ENCODE assay signal across 14 mouse cellular contexts in the genomic region with DNA sequence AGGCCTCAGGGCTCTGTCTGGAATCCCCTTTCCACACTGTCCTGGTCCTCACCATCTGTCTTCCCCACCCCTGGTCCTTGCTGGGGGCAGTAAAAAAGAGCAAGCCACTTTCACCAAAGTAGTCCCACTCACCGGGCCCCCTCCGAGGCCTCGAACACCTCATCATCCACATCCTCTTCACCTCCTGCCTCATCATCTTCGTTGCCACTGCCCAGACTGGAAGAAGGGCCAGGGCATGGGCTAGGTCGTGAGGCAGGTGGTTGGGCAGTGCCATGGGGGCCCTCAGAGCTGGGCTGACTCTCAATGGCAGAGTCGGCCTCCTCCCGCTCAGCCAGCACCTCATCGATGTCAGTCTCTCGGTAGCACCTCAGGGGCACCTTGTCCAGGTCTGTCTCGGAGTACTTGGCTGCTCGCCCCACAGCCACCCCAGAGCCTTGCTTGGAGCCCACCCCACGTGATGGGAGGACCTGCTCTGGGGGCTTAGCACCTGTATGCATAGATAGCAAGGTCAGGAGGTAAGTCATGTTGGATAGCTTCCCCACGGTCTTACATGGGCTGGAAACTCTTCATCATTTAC. TPM values are rescaled to one million over a fixed set of nuclear protein-coding genes. Genes with fewer than 3 reads are reported as not detected.
DNase-seq lines count a peak whose midpoint lies in the region; ATAC-seq and TF ChIP-seq lines count a peak whose summit lies in the region.
"Had no signal": no experiment of that assay in that cellular context is flagged by ENCODE, and none has a peak within 500 bp of the region (broad histone marks: within the 10 kb centered on the region; RNA-seq: fewer than 3 reads in every experiment).

No protein-coding gene starts in this region.

- TF ChIP-seq POLR2A in cerebellum, adult 2 months (IDR thresholded peaks at IDR 0.05; ENCODE audit: borderline replicate concordance, insufficient read depth, low read length) = no peak
- no peak for TF ChIP-seq POLR2A in cortical plate, adult 2 months (IDR thresholded peaks at IDR 0.05; ENCODE audit: extremely low read depth, insufficient read depth, low read length)

- peak overlapping the region; percentile 77 for H3K27ac ChIP-seq in forebrain, embryonic 12.5 days
- H3K27ac ChIP-seq in forebrain, embryonic 10.5 days = no peak overlapping the region
- peak overlapping the region; percentile 54 for H3K27ac ChIP-seq in cerebellum, adult 2 months (ENCODE audit: insufficient read depth, low read length)
- peak overlapping the region; percentile 73 for H3K27ac ChIP-seq in cortical plate, adult 2 months (ENCODE audit: insufficient read depth, low read length)
- no peak overlapping the region for H3K27ac ChIP-seq in midbrain, embryonic 11.5 days (ENCODE audit: low read depth, low read length)
- no peak overlapping the region for H3K27ac ChIP-seq in gastrocnemius, adult 2 months
- no peak overlapping the region for H3K27ac ChIP-seq in liver, embryonic 11.5 days (ENCODE audit: low read depth, low read length)
- H3K27ac ChIP-seq: heart, embryonic 10.5 days; limb, embryonic 15.5 days had no signal

- ATAC-seq in forebrain, embryonic 12.5 days (ENCODE audit: low FRiP score) = no peak
- ATAC-seq in midbrain, embryonic 11.5 days (ENCODE audit: low FRiP score) = no peak
- ATAC-seq in liver, embryonic 11.5 days (replicated peaks; ENCODE audit: low FRiP score) = no peak

- peaks cover 77% of the 10 kb centered on the region for H3K4me1 ChIP-seq in forebrain, embryonic 12.5 days
- peaks cover 66% of the 10 kb centered on the region for H3K4me1 ChIP-seq in forebrain, embryonic 10.5 days
- peaks cover 55% of the 10 kb centered on the region for H3K4me1 ChIP-seq in cerebellum, adult 2 months (ENCODE audit: control insufficient read depth, insufficient read depth, low read length)
- peaks cover 10% of the 10 kb centered on the region for H3K4me1 ChIP-seq in cortical plate, adult 2 months (ENCODE audit: control insufficient read depth, insufficient read depth, low read length)
- H3K4me1 ChIP-seq in midbrain, embryonic 11.5 days (ENCODE audit: control insufficient read depth, insufficient read depth, low read length) = peaks cover 46% of the 10 kb centered on the region
- H3K4me1 ChIP-seq in liver, embryonic 11.5 days (replicated peaks; ENCODE audit: control insufficient read depth, insufficient read depth, low read length) = peaks cover 22% of the 10 kb centered on the region

- H3K9ac ChIP-seq in forebrain, embryonic 12.5 days = peak overlapping the region; percentile 25; the same call in 1 of the 2 replicates
- H3K9ac ChIP-seq in midbrain, embryonic 11.5 days (ENCODE audit: low read length) = 0 out of 2 replicates have a peak overlapping the region, but pooled peaks have one; percentile 27
- H3K9ac ChIP-seq in liver, embryonic 11.5 days (ENCODE audit: low read depth, low read length) = no peak overlapping the region
- H3K9ac ChIP-seq: limb, embryonic 15.5 days had no signal

- no peak for DNase-seq in forebrain, embryonic 10.5 days (ENCODE audit: extremely low spot score, low spot score)
- peak; percentile 38 to 41 for DNase-seq in cerebellum, adult 2 months
- peak; percentile 67 for DNase-seq in midbrain, embryonic 11.5 days (ENCODE audit: low spot score, missing footprints)
- no peak for DNase-seq in gastrocnemius, adult 2 months
- no peak for DNase-seq in liver, embryonic 11.5 days (ENCODE audit: low spot score)
- no peak for DNase-seq in heart, adult 8-10 months (ENCODE audit: low spot score)
- DNase-seq: adrenal gland, adult 8-10 months; B cell, adult 2 months; kidney, adult 18-20 months; lung, adult 2 months had no signal

- H3K4me2 ChIP-seq in forebrain, embryonic 12.5 days = no peak overlapping the region
- no peak overlapping the region for H3K4me2 ChIP-seq in midbrain, embryonic 11.5 days
- no peak overlapping the region for H3K4me2 ChIP-seq in liver, embryonic 11.5 days
- H3K4me2 ChIP-seq: limb, embryonic 15.5 days had no signal

- intact Hi-C loops in gastrocnemius, adult 2 months (cut with DNase I) = no loop called here

- H3K9me3 ChIP-seq in forebrain, embryonic 12.5 days = no peaks in the 10 kb centered on the region
- H3K9me3 ChIP-seq in forebrain, embryonic 10.5 days = no peaks in the 10 kb centered on the region
- no peaks in the 10 kb centered on the region for H3K9me3 ChIP-seq in midbrain, embryonic 11.5 days (ENCODE audit: control insufficient read depth, low read length)
- H3K9me3 ChIP-seq in liver, embryonic 11.5 days (ENCODE audit: control insufficient read depth, low read length) = no peaks in the 10 kb centered on the region
- H3K9me3 ChIP-seq: heart, embryonic 10.5 days; limb, embryonic 15.5 days had no signal

- peaks cover 79% of the 10 kb centered on the region for H3K27me3 ChIP-seq in forebrain, embryonic 12.5 days
- H3K27me3 ChIP-seq in forebrain, embryonic 10.5 days (ENCODE audit: poor library complexity, severe bottlenecking) = peaks cover 93% of the 10 kb centered on the region
- no peaks in the 10 kb centered on the region for H3K27me3 ChIP-seq in cerebellum, adult 2 months (ENCODE audit: control insufficient read depth, insufficient read depth, low read length)
- peaks cover 41% of the 10 kb centered on the region for H3K27me3 ChIP-seq in midbrain, embryonic 11.5 days (ENCODE audit: control insufficient read depth, insufficient read depth, low read length)
- peaks cover 96% of the 10 kb centered on the region for H3K27me3 ChIP-seq in liver, embryonic 11.5 days (replicated peaks; ENCODE audit: control insufficient read depth, insufficient read depth, low read length)

- no peak overlapping the region for H3K4me3 ChIP-seq in forebrain, embryonic 12.5 days (replicated peaks)
- no peak overlapping the region for H3K4me3 ChIP-seq in forebrain, embryonic 10.5 days
- H3K4me3 ChIP-seq in cerebellum, adult 2 months (replicated peaks; ENCODE audit: insufficient read depth, low read depth, low read length) = no peak overlapping the region
- no peak overlapping the region; the same call in 1 of the 2 replicates for H3K4me3 ChIP-seq in cortical plate, adult 2 months (ENCODE audit: insufficient read depth, low read length)
- H3K4me3 ChIP-seq in midbrain, embryonic 11.5 days (ENCODE audit: low read depth, low read length) = no peak overlapping the region
- H3K4me3 ChIP-seq in gastrocnemius, adult 2 months = no peak overlapping the region
- no peak overlapping the region for H3K4me3 ChIP-seq in liver, embryonic 11.5 days (ENCODE audit: low read depth, low read length)
- H3K4me3 ChIP-seq: heart, embryonic 10.5 days; limb, embryonic 15.5 days had no signal

- no peaks in the 10 kb centered on the region for H3K36me3 ChIP-seq in forebrain, embryonic 12.5 days (replicated peaks)
- H3K36me3 ChIP-seq in forebrain, embryonic 10.5 days (replicated peaks) = no peaks in the 10 kb centered on the region
- no peaks in the 10 kb centered on the region for H3K36me3 ChIP-seq in midbrain, embryonic 11.5 days (ENCODE audit: control insufficient read depth, insufficient read depth, low read length)
- H3K36me3 ChIP-seq in liver, embryonic 11.5 days (ENCODE audit: control insufficient read depth, insufficient read depth, low read length) = no peaks in the 10 kb centered on the region
- H3K36me3 ChIP-seq: heart, embryonic 10.5 days; limb, embryonic 15.5 days had no signal

- TF ChIP-seq CTCF in cerebellum, adult 2 months (IDR thresholded peaks at IDR 0.05; ENCODE audit: borderline replicate concordance, insufficient read depth, low read depth, low read length) = no peak
- no peak for TF ChIP-seq CTCF in cortical plate, adult 2 months (IDR thresholded peaks at IDR 0.05; ENCODE audit: extremely low read depth, insufficient read depth, low read length)
- TF ChIP-seq CTCF in gastrocnemius, adult 2 months (IDR thresholded peaks at IDR 0.05) = no peak

- 82% methylated on average over 13 of the region's 13 CpGs for WGBS in forebrain, embryonic 12.5 days
- 82% methylated on average over 13 of the region's 13 CpGs for WGBS in forebrain, embryonic 10.5 days
- WGBS in cerebellum, adult 2 months = 52% methylated on average over 13 of the region's 13 CpGs
- WGBS in midbrain, embryonic 11.5 days = 80% methylated on average over 13 of the region's 13 CpGs
- WGBS in liver, embryonic 11.5 days = 70% methylated on average over 13 of the region's 13 CpGs

RNA-seq across cellular contexts. Expression of a gene that starts 3.9 kb away (rescaled TPM):
- 23.1 and 25.4 TPM in 2 replicates for polyA plus RNA-seq in forebrain, embryonic 12.5 days (2016; fragmentation: Nextera tagmentation; extraction: Ambion mirVana)
- polyA plus RNA-seq in forebrain, embryonic 10.5 days (2016; fragmentation: Nextera tagmentation; extraction: Ambion mirVana) = 2.8 and 2.9 TPM in 2 replicates
- 194 and 207 TPM in 2 replicates for polyA plus RNA-seq in cerebellum, adult 2 months (2012; rRNA removed)
- 617 and 701 TPM in 2 replicates for polyA plus RNA-seq in cortical plate, adult 2 months (2012; rRNA removed)
- 10.7 and 11.0 TPM in 2 replicates for polyA plus RNA-seq in midbrain, embryonic 11.5 days (2014; fragmentation: Nextera tagmentation; extraction: Ambion mirVana)
- under 1 TPM; 0.14 to 0.36 TPM for total RNA-seq in gastrocnemius, adult 2 months (2021)
- 11.9 and 12.4 TPM in 2 replicates for polyA plus RNA-seq in liver, embryonic 11.5 days (2014; fragmentation: Nextera tagmentation; extraction: Ambion mirVana)
- total RNA-seq in heart, adult 8-10 months (2022) = under 1 TPM; 0.35 to 0.86 (median 0.53) TPM

RNA-seq across cellular contexts. Expression of a gene that starts 4.9 kb away (rescaled TPM):
- 23.5 and 24.5 TPM in 2 replicates for polyA plus RNA-seq in forebrain, embryonic 12.5 days (2016; fragmentation: Nextera tagmentation; extraction: Ambion mirVana)
- 17.9 and 18.0 TPM in 2 replicates for polyA plus RNA-seq in forebrain, embryonic 10.5 days (2016; fragmentation: Nextera tagmentation; extraction: Ambion mirVana)
- polyA plus RNA-seq in cerebellum, adult 2 months (2012; rRNA removed) = 38.8 and 41.7 TPM in 2 replicates
- polyA plus RNA-seq in cortical plate, adult 2 months (2012; rRNA removed) = 42.8 and 42.9 TPM in 2 replicates
- 20.0 and 25.5 TPM in 2 replicates for polyA plus RNA-seq in midbrain, embryonic 11.5 days (2014; fragmentation: Nextera tagmentation; extraction: Ambion mirVana)
- total RNA-seq in gastrocnemius, adult 2 months (2021) = 1 to 10 TPM; 2.9 to 3.8 TPM
- polyA plus RNA-seq in liver, embryonic 11.5 days (2014; fragmentation: Nextera tagmentation; extraction: Ambion mirVana) = 15.7 and 16.4 TPM in 2 replicates
- total RNA-seq in heart, adult 8-10 months (2022) = 1 to 10 TPM; 4.0 to 6.4 (median 5.6) TPM

RNA-seq across cellular contexts. Expression of a gene that starts 15.4 kb away (rescaled TPM):
- polyA plus RNA-seq in forebrain, embryonic 12.5 days (2016; fragmentation: Nextera tagmentation; extraction: Ambion mirVana) = 226 TPM in 2 replicates
- 206 and 224 TPM in 2 replicates for polyA plus RNA-seq in forebrain, embryonic 10.5 days (2016; fragmentation: Nextera tagmentation; extraction: Ambion mirVana)
- polyA plus RNA-seq in cerebellum, adult 2 months (2012; rRNA removed) = 258 and 262 TPM in 2 replicates
- polyA plus RNA-seq in cortical plate, adult 2 months (2012; rRNA removed) = 233 and 235 TPM in 2 replicates
- polyA plus RNA-seq in midbrain, embryonic 11.5 days (2014; fragmentation: Nextera tagmentation; extraction: Ambion mirVana) = 215 and 221 TPM in 2 replicates
- 10 to 100 TPM; 58.2 to 67.6 TPM for total RNA-seq in gastrocnemius, adult 2 months (2021)
- polyA plus RNA-seq in liver, embryonic 11.5 days (2014; fragmentation: Nextera tagmentation; extraction: Ambion mirVana) = 151 and 153 TPM in 2 replicates
- total RNA-seq in heart, adult 8-10 months (2022) = 10 to 100 TPM; 76.5 to 91.0 (median 83.5) TPM

RNA-seq across cellular contexts. Expression of a gene that starts 17.8 kb away (rescaled TPM):
- 8.8 and 9.3 TPM in 2 replicates for polyA plus RNA-seq in forebrain, embryonic 12.5 days (2016; fragmentation: Nextera tagmentation; extraction: Ambion mirVana)
- 12.5 and 13.3 TPM in 2 replicates for polyA plus RNA-seq in forebrain, embryonic 10.5 days (2016; fragmentation: Nextera tagmentation; extraction: Ambion mirVana)
- 32.3 and 32.9 TPM in 2 replicates for polyA plus RNA-seq in cerebellum, adult 2 months (2012; rRNA removed)
- polyA plus RNA-seq in cortical plate, adult 2 months (2012; rRNA removed) = 35.9 and 40.5 TPM in 2 replicates
- polyA plus RNA-seq in midbrain, embryonic 11.5 days (2014; fragmentation: Nextera tagmentation; extraction: Ambion mirVana) = 4.3 and 5.5 TPM in 2 replicates
- total RNA-seq in gastrocnemius, adult 2 months (2021) = 1 to 10 TPM in 1 of 2 experiments, under 1 TPM in 1; 0.82 to 1.2 TPM
- polyA plus RNA-seq in liver, embryonic 11.5 days (2014; fragmentation: Nextera tagmentation; extraction: Ambion mirVana) = 21.9 and 25.4 TPM in 2 replicates
- 1 to 10 TPM; 3.7 to 4.5 (median 3.8) TPM for total RNA-seq in heart, adult 8-10 months (2022)

RNA-seq across cellular contexts. Expression of a gene that starts 19.0 kb away (rescaled TPM):
- 2.5 and 2.9 TPM in 2 replicates for polyA plus RNA-seq in forebrain, embryonic 12.5 days (2016; fragmentation: Nextera tagmentation; extraction: Ambion mirVana)
- polyA plus RNA-seq in forebrain, embryonic 10.5 days (2016; fragmentation: Nextera tagmentation; extraction: Ambion mirVana) = 3.8 and 3.9 TPM in 2 replicates
- polyA plus RNA-seq in cerebellum, adult 2 months (2012; rRNA removed) = 4.2 TPM in 2 replicates
- 2.4 and 2.8 TPM in 2 replicates for polyA plus RNA-seq in cortical plate, adult 2 months (2012; rRNA removed)
- 3.2 and 3.9 TPM in 2 replicates for polyA plus RNA-seq in midbrain, embryonic 11.5 days (2014; fragmentation: Nextera tagmentation; extraction: Ambion mirVana)
- total RNA-seq in gastrocnemius, adult 2 months (2021) = 1 to 10 TPM; 8.2 to 8.5 TPM
- 6.0 and 6.6 TPM in 2 replicates for polyA plus RNA-seq in liver, embryonic 11.5 days (2014; fragmentation: Nextera tagmentation; extraction: Ambion mirVana)
- total RNA-seq in heart, adult 8-10 months (2022) = 10 to 100 TPM; 17.9 to 22.3 (median 20.1) TPM

Comparison
In these comparisons a context has a peak if more than half of its experiments do, and no peak if none do; other contexts are left out.
1. H3K27ac ChIP-seq: peak in forebrain, embryonic 12.5 days (single experiment), cerebellum, adult 2 months (single experiment) and cortical plate, adult 2 months (single experiment); none in forebrain, embryonic 10.5 days (single experiment), midbrain, embryonic 11.5 days (single experiment), gastrocnemius, adult 2 months (single experiment) and liver, embryonic 11.5 days (single experiment).
2. DNase-seq: peak in cerebellum, adult 2 months (2 of 2) and midbrain, embryonic 11.5 days (single experiment); none in forebrain, embryonic 10.5 days (single experiment), gastrocnemius, adult 2 months (single experiment), liver, embryonic 11.5 days (single experiment) and heart, adult 8-10 months (single experiment).